Mouse (Mus musculus) thymus, postnatal 4 days (tissue): ENCODE results near the gene Krtap28-13.

ENCODE experiments used
- DNase-seq: peaks from one replicate; pipeline ENCODE4 v3.0.0; 2021

The Krtap28-13 gene

GRCm38 (mm10) chr1:83099160-83099559, 38.4 kb downstream of the Krtap28-13 start:
- no peak for DNase-seq

DNA sequence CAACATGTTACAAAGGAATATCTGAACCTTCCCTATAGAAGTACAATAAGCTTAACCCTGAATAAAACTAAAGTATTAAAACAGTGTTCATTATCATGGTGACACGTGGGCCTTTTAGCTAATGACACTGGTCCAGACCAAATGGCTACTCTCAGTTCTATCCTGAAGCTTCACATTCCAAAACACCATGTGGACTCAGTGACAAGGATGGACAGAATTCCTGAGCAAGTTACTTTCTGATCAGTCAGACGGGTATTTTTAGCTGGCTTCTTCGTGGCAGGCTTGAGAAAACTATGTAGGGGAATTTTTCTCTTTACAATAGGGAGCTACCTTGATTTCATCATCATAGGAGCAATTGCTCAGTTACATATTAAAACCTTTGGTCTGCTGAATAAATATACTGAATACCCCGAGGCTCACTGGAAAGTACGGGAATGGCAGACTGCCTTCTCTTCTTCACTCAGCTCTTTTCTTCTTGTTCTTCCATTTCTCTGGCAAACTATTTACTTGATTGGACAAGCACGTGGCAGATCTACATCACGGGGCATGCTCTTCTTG, 38.9 kb downstream of the Krtap28-13 start:
- DNase-seq, result no peak

GRCm38 (mm10) chr1:83101891-83102290, 41.2 kb downstream of the Krtap28-13 start:
- no peak for DNase-seq

DNA sequence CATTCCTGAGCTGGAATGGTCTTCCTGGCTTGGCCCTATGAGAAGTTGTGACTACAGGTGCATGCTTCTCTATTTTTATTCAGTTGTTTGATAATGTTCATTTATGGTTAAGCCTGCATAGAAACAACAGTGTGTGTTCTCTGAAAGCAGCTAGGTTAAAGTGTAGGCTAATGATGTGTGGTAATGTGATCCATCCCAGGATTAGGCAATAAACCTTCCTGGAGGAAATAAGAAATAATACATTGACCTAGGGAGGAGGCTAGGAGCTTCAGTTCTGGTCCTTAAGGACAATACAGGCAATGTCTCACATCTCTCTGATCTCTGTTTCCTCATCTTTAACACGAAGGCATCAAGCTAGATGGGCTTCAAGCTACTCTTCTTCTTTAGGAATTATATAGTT, 44.7 kb downstream of the Krtap28-13 start:
- DNase-seq, result no peak

- DNase-seq, result no peak
These were observed 46.8 kb downstream of the Krtap28-13 start for GRCm38 (mm10) chr1:83107410-83107978.

- no peak for DNase-seq
These were observed 50.3 kb downstream of the Krtap28-13 start for GRCm38 (mm10) chr1:83110992-83111391.
